Mouse (Mus musculus) regulatory T cell (primary cell): ENCODE data around the gene Hist1h1d.

Source experiments
- in situ Hi-C: fragments of 300-600 bp; cut with MboI, MseI; formaldehyde crosslinking; loops from one replicate; pipeline ENCODE4 v1.15.1; 2025; ENCODE audit warnings: high pct_unique_total_duplicates

Gene Hist1h1d

GRCm38 (mm10) chr13:23585029-23585441 is 32.0 kb downstream of the Hist1h1d start:
- in situ Hi-C loops: loop anchor here (10.0 kb wide), 1 partner anchor 50 kb away; the partner anchor contains the start of genes Hist1h2af, Hist1h3g and Hist1h4h

- in situ Hi-C loops: loop anchor here (10.0 kb wide), 1 partner anchor 51 kb away; the partner anchor contains the start of genes Hist1h2af, Hist1h3g and Hist1h4h
Measured at GRCm38 (mm10) chr13:23585442-23586098, 32.5 kb downstream of the Hist1h1d start.

GRCm38 (mm10) chr13:23586099-23586939 is 33.3 kb downstream of the Hist1h1d start:
- in situ Hi-C loops: loop anchor here (10.0 kb wide), 1 partner anchor 52 kb away; the partner anchor contains the start of genes Hist1h2af, Hist1h3g and Hist1h4h

GRCm38 (mm10) chr13:23586940-23587225 is 33.8 kb downstream of the Hist1h1d start:
- in situ Hi-C loops: loop anchor here (10.0 kb wide), 1 partner anchor 52 kb away; the partner anchor contains the start of genes Hist1h2af, Hist1h3g and Hist1h4h

- in situ Hi-C loops: loop anchor here (10.0 kb wide), 1 partner anchor 166 kb away; the partner anchor contains the start of gene Abt1
Measured at GRCm38 (mm10) chr13:23591206-23591605, 38.1 kb downstream of the Hist1h1d start.

- in situ Hi-C loops: loop anchor here (10.0 kb wide), 1 partner anchor 167 kb away; the partner anchor contains the start of gene Abt1
Measured at GRCm38 (mm10) chr13:23591886-23592285, 38.8 kb downstream of the Hist1h1d start.

- in situ Hi-C loops: loop anchor here (10.0 kb wide), 1 partner anchor 168 kb away; the partner anchor contains the start of gene Abt1
Measured at GRCm38 (mm10) chr13:23592614-23593013, 39.6 kb downstream of the Hist1h1d start.

GRCm38 (mm10) chr13:23593051-23593770 is 40.1 kb downstream of the Hist1h1d start:
- in situ Hi-C loops: loop anchor here (10.0 kb wide), 1 partner anchor 168 kb away; the partner anchor contains the start of gene Abt1

- in situ Hi-C loops: loop anchor here (10.0 kb wide), 1 partner anchor 170 kb away; the partner anchor contains the start of gene Abt1
Measured at GRCm38 (mm10) chr13:23595185-23595584, 42.1 kb downstream of the Hist1h1d start.

GRCm38 (mm10) chr13:23595622-23596372 is 42.7 kb downstream of the Hist1h1d start:
- in situ Hi-C loops: loop anchor here (10.0 kb wide), 1 partner anchor 171 kb away; the partner anchor contains the start of gene Abt1

- in situ Hi-C loops: loop anchor here (10.0 kb wide), 1 partner anchor 173 kb away; the partner anchor contains the start of gene Abt1
Measured at GRCm38 (mm10) chr13:23597957-23598356, 44.9 kb downstream of the Hist1h1d start.

- in situ Hi-C loops: no loop called here
Measured at GRCm38 (mm10) chr13:23603182-23603699, 50.2 kb downstream of the Hist1h1d start.

- in situ Hi-C loops: no loop called here
Measured at GRCm38 (mm10) chr13:23604452-23604851, 51.4 kb downstream of the Hist1h1d start.

- in situ Hi-C loops: no loop called here
Measured at GRCm38 (mm10) chr13:23605052-23605451, 52.0 kb downstream of the Hist1h1d start.

GRCm38 (mm10) chr13:23609209-23609608 is 56.1 kb downstream of the Hist1h1d start:
- in situ Hi-C loops: no loop called here

- in situ Hi-C loops: no loop called here
Measured at GRCm38 (mm10) chr13:23609844-23610243, 56.8 kb downstream of the Hist1h1d start.
